Mouse (Mus musculus): ENCODE measurements around the gene Cd19.

- TF ChIP-seq POLR2A (IDR thresholded peaks at IDR 0.05; ENCODE audit: extremely low read depth, insufficient read depth, low read length): no peak
- no peak for TF ChIP-seq CTCF (IDR thresholded peaks at IDR 0.05; ENCODE audit: low read depth, low read length)
These were observed 41.9 kb upstream of the Cd19 start for GRCm38 (mm10) chr7:126456382-126457266.
